8 mouse cellular contexts compared by ENCODE assay signal in genomic region chr11:97041022-97041899, GRCm38 (mm10). TPM values are rescaled to one million over a fixed set of nuclear protein-coding genes. Genes with fewer than 3 reads are reported as not detected.
DNase-seq lines count a peak whose midpoint lies in the region; ATAC-seq and TF ChIP-seq lines count a peak whose summit lies in the region.

Gene Lrrc46 (minus strand): TSS chr11:97041407.
Gene Mrpl10 (plus strand): TSS chr11:97041560.

- peak; percentile 96 for ATAC-seq in forebrain, postnatal 0 days
- peak; percentile 88 for ATAC-seq in lung, embryonic 14.5 days (ENCODE audit: insufficient read depth)
- ATAC-seq in neutrophil, adult 5-6 weeks (ENCODE audit: extremely low read depth, insufficient number of reproducible peaks, low FRiP score, poor library complexity, severe bottlenecking), result peak; percentile 86

- no peaks in the 10 kb centered on the region for H3K9me3 ChIP-seq in forebrain, postnatal 0 days (ENCODE audit: low read length)
- H3K9me3 ChIP-seq in lung, embryonic 14.5 days (ENCODE audit: low read depth, low read length), result no peaks in the 10 kb centered on the region

- WGBS in cerebellum, adult 2 months, result under 1% methylated on average over 48 of the region's 48 CpGs
- under 1% methylated on average over 46 of the region's 48 CpGs for WGBS in forebrain, postnatal 0 days
- WGBS in lung, embryonic 14.5 days, result under 1% methylated on average over 48 of the region's 48 CpGs

- peak within 1 kb of the TSS; percentile 86 for H3K27ac ChIP-seq in cerebellum, adult 2 months (ENCODE audit: insufficient read depth, low read length)
- peak within 1 kb of the TSS; percentile 83 for H3K27ac ChIP-seq in forebrain, postnatal 0 days (ENCODE audit: low read depth, low read length)
- H3K27ac ChIP-seq in layer of hippocampus, adult 2 months, result peak within 1 kb of the TSS; percentile 94
- peak within 1 kb of the TSS; percentile 58; the same call in 1 of the 2 replicates for H3K27ac ChIP-seq in lung, embryonic 14.5 days (ENCODE audit: low read depth)

- peak within 1 kb of the TSS; percentile 83 for H3K9ac ChIP-seq in forebrain, postnatal 0 days
- peak within 1 kb of the TSS; percentile 82 for H3K9ac ChIP-seq in lung, embryonic 14.5 days

- H3K27me3 ChIP-seq in cerebellum, adult 2 months (ENCODE audit: control insufficient read depth, insufficient read depth, low read length), result no peaks in the 10 kb centered on the region
- H3K27me3 ChIP-seq in forebrain, postnatal 0 days (ENCODE audit: insufficient read depth, low read length), result no peaks in the 10 kb centered on the region
- H3K27me3 ChIP-seq in lung, embryonic 14.5 days (ENCODE audit: insufficient read depth, low read length), result no peaks in the 10 kb centered on the region

- TF ChIP-seq POLR2A in cerebellum, adult 2 months (IDR thresholded peaks at IDR 0.05; ENCODE audit: borderline replicate concordance, insufficient read depth, low read length), result peak; percentile 69; the same call in 1 of the 2 replicates

- 0 out of 2 replicates have a peak, but pooled peaks cover 1% of the 10 kb centered on the region for H3K4me1 ChIP-seq in cerebellum, adult 2 months (ENCODE audit: control insufficient read depth, insufficient read depth, low read length)
- H3K4me1 ChIP-seq in forebrain, postnatal 0 days (ENCODE audit: insufficient read depth), result peaks cover 8% of the 10 kb centered on the region
- no peaks in the 10 kb centered on the region for H3K4me1 ChIP-seq in lung, embryonic 14.5 days (ENCODE audit: insufficient read depth)

- DNase-seq in MEL-GATA-1-ER (ENCODE audit: extremely low read depth, low read depth), result peak; percentile 74
- peak; percentile 87 to 89 for DNase-seq in cerebellum, adult 2 months
- DNase-seq in forebrain, postnatal 0 days, result peak; percentile 97
- DNase-seq in heart, postnatal 4 days, result peak; percentile 93
- peak; percentile 69 to 87 for DNase-seq in layer of hippocampus, adult 2 months (ENCODE audit: low spot score in 2 of 2)
- DNase-seq in lung, embryonic 14.5 days, result peak; percentile 98
- peak; percentile 88 for DNase-seq in testis, postnatal 14 days (ENCODE audit: low spot score)

- peak within 1 kb of the TSS; percentile 98 for H3K4me3 ChIP-seq in cerebellum, adult 2 months (replicated peaks; ENCODE audit: insufficient read depth, low read depth, low read length)
- H3K4me3 ChIP-seq in forebrain, postnatal 0 days (ENCODE audit: low read depth, low read length), result peak within 1 kb of the TSS; percentile 75
- H3K4me3 ChIP-seq in layer of hippocampus, adult 2 months, result peak within 1 kb of the TSS; percentile 98
- peak within 1 kb of the TSS; percentile 80 for H3K4me3 ChIP-seq in lung, embryonic 14.5 days (ENCODE audit: low read depth, low read length)

- H3K36me3 ChIP-seq in forebrain, postnatal 0 days (ENCODE audit: insufficient read depth), result no peaks in the 10 kb centered on the region
- 0 out of 2 replicates have a peak, but pooled peaks cover 7% of the 10 kb centered on the region for H3K36me3 ChIP-seq in lung, embryonic 14.5 days (ENCODE audit: insufficient read depth)

- no peak for TF ChIP-seq CTCF in cerebellum, adult 2 months (IDR thresholded peaks at IDR 0.05; ENCODE audit: borderline replicate concordance, insufficient read depth, low read depth, low read length)
- TF ChIP-seq CTCF in forebrain, postnatal 0 days (IDR thresholded peaks at IDR 0.05; ENCODE audit: low read depth), result 0 out of 2 replicates have a peak, but pooled peaks have one; percentile 9
- TF ChIP-seq CTCF in layer of hippocampus, adult 2 months (conservative IDR thresholded peaks at IDR 0.05), result no peak
- no peak for TF ChIP-seq CTCF in lung, embryonic 14.5 days (IDR thresholded peaks at IDR 0.05; ENCODE audit: low read depth)

- H3K4me2 ChIP-seq in forebrain, postnatal 0 days (ENCODE audit: low read depth), result peak within 1 kb of the TSS; percentile 71
- peak within 1 kb of the TSS; percentile 63 for H3K4me2 ChIP-seq in lung, embryonic 14.5 days

RNA-seq across cellular contexts. Expression of gene Lrrc46, which starts in this region (rescaled TPM):
- polyA plus RNA-seq in cerebellum, adult 2 months (2012; rRNA removed), result 1.2 and 1.4 TPM in 2 replicates
- total RNA-seq in forebrain, postnatal 0 days (2014; rRNA removed), result 1.0 and 1.6 TPM in 2 replicates
- polyA plus RNA-seq in forebrain, postnatal 0 days (2015; fragmentation: Nextera tagmentation; extraction: Ambion mirVana), result 4.9 and 5.8 TPM in 2 replicates
- under 1 TPM in 1 of 2 experiments, not detected in 1; 0.38 TPM for total RNA-seq in heart, postnatal 4 days (2021)
- total RNA-seq in layer of hippocampus, adult 2 months (2021), result 1 to 10 TPM; 1.1 to 1.2 TPM
- 1.1 and 1.5 TPM in 2 replicates for polyA plus RNA-seq in lung, embryonic 14.5 days (2014; fragmentation: Nextera tagmentation; extraction: Ambion mirVana)
- 0.47 TPM in 1 of 2 replicates, not detected in the other for total RNA-seq in neutrophil, adult 5-6 weeks (2017)

RNA-seq across cellular contexts. Expression of gene Mrpl10, which starts in this region (rescaled TPM):
- polyA plus RNA-seq in cerebellum, adult 2 months (2012; rRNA removed), result 83.5 and 88.5 TPM in 2 replicates
- 41.6 and 55.5 TPM in 2 replicates for total RNA-seq in forebrain, postnatal 0 days (2014; rRNA removed)
- polyA plus RNA-seq in forebrain, postnatal 0 days (2015; fragmentation: Nextera tagmentation; extraction: Ambion mirVana), result 47.0 and 62.0 TPM in 2 replicates
- total RNA-seq in heart, postnatal 4 days (2021), result 10 to 100 TPM; 80.2 to 81.0 TPM
- total RNA-seq in layer of hippocampus, adult 2 months (2021), result 10 to 100 TPM; 74.0 to 81.6 TPM
- polyA plus RNA-seq in lung, embryonic 14.5 days (2014; fragmentation: Nextera tagmentation; extraction: Ambion mirVana), result 84.5 and 85.5 TPM in 2 replicates
- 15.9 and 23.8 TPM in 2 replicates for total RNA-seq in neutrophil, adult 5-6 weeks (2017)

Comparison
In these comparisons a context has a peak if more than half of its experiments do, and no peak if none do; other contexts are left out.
1. Peak in every context shown above with its lines: DNase-seq, ATAC-seq, H3K4me3 ChIP-seq and H3K27ac ChIP-seq.